Mouse (Mus musculus) cerebellum, postnatal 36 days (tissue): ENCODE measurements at regions not wholly inside any gene's neighbourhood (a gene's known extent, or its start where the extent isn't known, plus 50 kb on each side); places are given as distances from the start of the nearest gene placed in this dataset.

Experiments used
- DNase-seq, 2 experiments: peaks; one replicate each; pipeline ENCODE4 v3.0.0; 2021 to 2022; ENCODE audit warnings: mixed read lengths in 2 of 2

GRCm38 (mm10) chr7:51307757-51308156 is 203.1 kb upstream of the Ano5 start:
- DNase-seq: no peak

- DNase-seq: no peak
Measured at GRCm38 (mm10) chr7:51310191-51310590, 200.6 kb upstream of the Ano5 start.

GRCm38 (mm10) chr7:51339841-51340540 is 170.8 kb upstream of the Ano5 start:
- no peak for DNase-seq

GRCm38 (mm10) chr7:51347521-51347920 is 163.3 kb upstream of the Ano5 start:
- no peak for DNase-seq

GRCm38 (mm10) chr7:51360134-51360533 is 150.7 kb upstream of the Ano5 start:
- DNase-seq: no peak

- no peak for DNase-seq
Measured at GRCm38 (mm10) chr7:51377584-51377983, 133.2 kb upstream of the Ano5 start.
